8 mouse cellular contexts compared by ENCODE assay signal in the genomic region with DNA sequence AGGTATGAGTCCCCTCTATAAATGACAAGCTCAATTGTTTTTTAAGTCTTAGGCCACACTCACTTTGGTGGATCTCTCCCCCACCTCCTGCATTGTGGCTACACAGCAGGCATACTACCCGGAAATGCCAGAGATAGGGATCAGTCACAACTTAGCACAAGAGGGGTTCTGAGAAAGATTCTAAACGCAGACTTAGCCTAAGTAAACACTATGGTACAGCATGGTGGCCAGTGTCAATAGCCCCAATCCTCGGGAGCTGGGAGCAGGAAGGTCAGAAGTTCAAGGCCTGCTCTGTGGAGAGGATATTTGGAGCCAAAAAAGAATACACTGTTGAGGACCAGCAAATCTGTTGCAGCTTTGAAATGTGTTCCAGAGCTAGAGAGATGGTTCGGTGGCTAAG. TPM values are rescaled to one million over a fixed set of nuclear protein-coding genes. Genes with fewer than 3 reads are reported as not detected.
DNase-seq lines count a peak whose midpoint lies in the region; ATAC-seq and TF ChIP-seq lines count a peak whose summit lies in the region.

No protein-coding gene starts in this region.

- no peak for DNase-seq in heart, embryonic 10.5 days (ENCODE audit: low spot score)
- DNase-seq in heart, postnatal 4 days: no peak
- no peak for DNase-seq in CH12.LX (ENCODE audit: extremely low read depth)
- DNase-seq in forebrain, postnatal 0 days: no peak
- DNase-seq in liver, postnatal 0 days: no peak
- no peak for DNase-seq in kidney, postnatal 4 days
- no peak for DNase-seq in right cerebral cortex, postnatal 10 days (ENCODE audit: low spot score in 2 of 2)

- dilution Hi-C loops in CH12.LX (cut with MboI; ENCODE audit: extremely low pct_ligation_motif_present, extremely low pct_unique_long_range_greater_than_20kb, low sequenced_read_pairs): no loop called here

- TF ChIP-seq RAD21 in CH12.LX (IDR thresholded peaks at IDR 0.05; ENCODE audit: low read depth, low read length): no peak

- peaks cover 38% of the 10 kb centered on the region for H3K4me1 ChIP-seq in heart, embryonic 10.5 days
- H3K4me1 ChIP-seq in CH12.LX (ENCODE audit: control insufficient read depth in 1 of 2, insufficient read depth in 2 of 2): peaks cover 20 to 65% of the 10 kb centered on the region in 2 experiments
- peaks cover 17% of the 10 kb centered on the region for H3K4me1 ChIP-seq in forebrain, postnatal 0 days (ENCODE audit: insufficient read depth)
- H3K4me1 ChIP-seq in liver, postnatal 0 days (ENCODE audit: insufficient read depth): peaks cover 23% of the 10 kb centered on the region

- peak overlapping the region; percentile 94; the same call in 1 of the 2 replicates for H3K4me3 ChIP-seq in heart, embryonic 10.5 days
- H3K4me3 ChIP-seq in CH12.LX (replicated peaks in 1 of 3; ENCODE audit: low read depth in 2 of 3, low read length in 2 of 3, poor library complexity in 1 of 3): peak overlapping the region; percentile 69 to 83 (median 82)
- no peak overlapping the region for H3K4me3 ChIP-seq in forebrain, postnatal 0 days (ENCODE audit: low read depth, low read length)
- peak overlapping the region; percentile 86 for H3K4me3 ChIP-seq in liver, postnatal 0 days (ENCODE audit: low read depth, low read length)

- H3K36me3 ChIP-seq in heart, embryonic 10.5 days: peaks cover 29% of the 10 kb centered on the region
- peaks cover 10 to 53% of the 10 kb centered on the region in 2 experiments for H3K36me3 ChIP-seq in CH12.LX (replicated peaks in 1 of 2; ENCODE audit: control insufficient read depth in 1 of 2, insufficient read depth in 1 of 2, low read length in 1 of 2)
- peaks cover 8% of the 10 kb centered on the region; the same call in 1 of the 2 replicates for H3K36me3 ChIP-seq in forebrain, postnatal 0 days (ENCODE audit: insufficient read depth)
- peaks cover 4% of the 10 kb centered on the region; the same call in 1 of the 2 replicates for H3K36me3 ChIP-seq in liver, postnatal 0 days (replicated peaks; ENCODE audit: insufficient read depth, low read length)

- H3K9ac ChIP-seq in CH12.LX (ENCODE audit: insufficient read depth, low read depth): peak overlapping the region; percentile 87
- peak overlapping the region; percentile 94; the same call in 1 of the 2 replicates for H3K9ac ChIP-seq in forebrain, postnatal 0 days
- peak overlapping the region; percentile 88 for H3K9ac ChIP-seq in liver, postnatal 0 days (replicated peaks)

- ATAC-seq in forebrain, postnatal 0 days: no peak
- no peak for ATAC-seq in liver, postnatal 0 days
- no peak for ATAC-seq in frontal cortex, adult (ENCODE audit: low TSS enrichment)

- peak overlapping the region; percentile 76 for H3K4me2 ChIP-seq in CH12.LX (ENCODE audit: insufficient read depth, low read depth, poor library complexity, severe bottlenecking)
- H3K4me2 ChIP-seq in forebrain, postnatal 0 days (ENCODE audit: low read depth): peak overlapping the region; percentile 87
- H3K4me2 ChIP-seq in liver, postnatal 0 days (ENCODE audit: low read depth, low read length): peak overlapping the region; percentile 88

- peaks cover 77% of the 10 kb centered on the region for H3K79me2 ChIP-seq in CH12.LX (replicated peaks; ENCODE audit: control insufficient read depth, extremely low read depth, insufficient read depth, poor library complexity, severe bottlenecking)

- peak overlapping the region; percentile 50; the same call in 1 of the 2 replicates for H3K27ac ChIP-seq in heart, embryonic 10.5 days
- no peak overlapping the region for H3K27ac ChIP-seq in CH12.LX (ENCODE audit: insufficient read depth, low read depth)
- H3K27ac ChIP-seq in forebrain, postnatal 0 days (ENCODE audit: low read depth, low read length): no peak overlapping the region
- H3K27ac ChIP-seq in liver, postnatal 0 days (ENCODE audit: low read depth): peak overlapping the region; percentile 94

- WGBS in heart, embryonic 10.5 days: 30% methylated on average over 4 of the region's 4 CpGs
- 54% methylated on average over 4 of the region's 4 CpGs for WGBS in forebrain, postnatal 0 days
- 13% methylated on average over 4 of the region's 4 CpGs for WGBS in liver, postnatal 0 days (ENCODE audit: insufficient replicate concordance)

- H3K27me3 ChIP-seq in heart, embryonic 10.5 days (ENCODE audit: insufficient read depth, poor library complexity, severe bottlenecking): no peaks in the 10 kb centered on the region
- H3K27me3 ChIP-seq in CH12.LX (replicated peaks): no peaks in the 10 kb centered on the region
- no peaks in the 10 kb centered on the region for H3K27me3 ChIP-seq in forebrain, postnatal 0 days (ENCODE audit: insufficient read depth, low read length)
- H3K27me3 ChIP-seq in liver, postnatal 0 days (ENCODE audit: insufficient read depth, low read length): no peaks in the 10 kb centered on the region

- TF ChIP-seq POLR2A in CH12.LX (IDR thresholded peaks at IDR 0.05; ENCODE audit: low read depth, low read length): no peak

- no peaks in the 10 kb centered on the region for H3K9me3 ChIP-seq in heart, embryonic 10.5 days
- H3K9me3 ChIP-seq in CH12.LX (replicated peaks; ENCODE audit: low read length): peaks cover 8% of the 10 kb centered on the region
- no peaks in the 10 kb centered on the region for H3K9me3 ChIP-seq in forebrain, postnatal 0 days (ENCODE audit: low read length)
- H3K9me3 ChIP-seq in liver, postnatal 0 days (ENCODE audit: low read length): no peaks in the 10 kb centered on the region

- TF ChIP-seq CTCF in CH12.LX (conservative IDR thresholded peaks at IDR 0.05 in 1 of 2, IDR thresholded peaks at IDR 0.05 in 1 of 2; ENCODE audit: low read depth in 2 of 2, low read length in 2 of 2): no peak
- TF ChIP-seq CTCF in forebrain, postnatal 0 days (IDR thresholded peaks at IDR 0.05; ENCODE audit: low read depth): no peak
- TF ChIP-seq CTCF in liver, postnatal 0 days (IDR thresholded peaks at IDR 0.05; ENCODE audit: low read depth): no peak

- in situ Hi-C loops in CH12.LX (cut with MboI; ENCODE audit: low pct_ligation_motif_present, low pct_unique_long_range_greater_than_20kb, low sequenced_read_pairs): no loop called here

- TF ChIP-seq EP300 in CH12.LX (IDR thresholded peaks at IDR 0.05; ENCODE audit: low read length): no peak
- TF ChIP-seq EP300 in liver, postnatal 0 days (IDR thresholded peaks at IDR 0.05; ENCODE audit: low read depth): no peak

TF ChIP-seq in CH12.LX, 34 proteins besides CTCF, POLR2A, EP300 and RAD21:
- TF ChIP-seq ELF1 (IDR thresholded peaks at IDR 0.05; ENCODE audit: low read depth, low read length): peak; percentile 57
- TF ChIP-seq SIN3A (IDR thresholded peaks at IDR 0.05; ENCODE audit: low read length): no peak

RNA-seq across cellular contexts. Expression of gene Retreg3, which starts 1.6 kb away (rescaled TPM):
- 12.6 and 13.0 TPM in 2 replicates for polyA plus RNA-seq in heart, embryonic 10.5 days (2016; fragmentation: Nextera tagmentation; extraction: Ambion mirVana)
- 10 to 100 TPM; 32.1 to 32.3 TPM for total RNA-seq in heart, postnatal 4 days (2021)
- total RNA-seq in CH12.LX (2012; rRNA removed) (46.5 and 48.2 TPM in 2 replicates), CH12.LX (2014; rRNA removed) (50.3 and 55.9 TPM in 2 replicates)
- polyA plus RNA-seq in CH12.LX (2012; ENCODE audit: insufficient read length, low read depth): 53.6 and 54.3 TPM in 2 replicates
- 53.3 and 59.0 TPM in 2 replicates for total RNA-seq in forebrain, postnatal 0 days (2014; rRNA removed)
- polyA plus RNA-seq in forebrain, postnatal 0 days (2015; fragmentation: Nextera tagmentation; extraction: Ambion mirVana): 21.0 and 23.2 TPM in 2 replicates
- 9.2 and 9.4 TPM in 2 replicates for polyA plus RNA-seq in liver, postnatal 0 days (2015; fragmentation: Nextera tagmentation; extraction: Ambion mirVana)

RNA-seq across cellular contexts. Expression of gene Tubg1, which starts 1.6 kb away (rescaled TPM):
- 103 and 110 TPM in 2 replicates for polyA plus RNA-seq in heart, embryonic 10.5 days (2016; fragmentation: Nextera tagmentation; extraction: Ambion mirVana)
- 10 to 100 TPM; 53.5 to 53.7 TPM for total RNA-seq in heart, postnatal 4 days (2021)
- 108 and 116 TPM in 2 replicates for total RNA-seq in CH12.LX (2012; rRNA removed)
- 53.7 and 57.4 TPM in 2 replicates for total RNA-seq in CH12.LX (2014; rRNA removed)
- polyA plus RNA-seq in CH12.LX (2012; ENCODE audit: insufficient read length, low read depth): 182 and 190 TPM in 2 replicates
- 35.6 and 43.1 TPM in 2 replicates for total RNA-seq in forebrain, postnatal 0 days (2014; rRNA removed)
- polyA plus RNA-seq in forebrain, postnatal 0 days (2015; fragmentation: Nextera tagmentation; extraction: Ambion mirVana): 64.8 and 66.6 TPM in 2 replicates
- 19.0 and 20.8 TPM in 2 replicates for polyA plus RNA-seq in liver, postnatal 0 days (2015; fragmentation: Nextera tagmentation; extraction: Ambion mirVana)

RNA-seq across cellular contexts. Expression of gene Psmc3ip, which starts 22.9 kb away (rescaled TPM):
- 29.6 and 40.8 TPM in 2 replicates for polyA plus RNA-seq in heart, embryonic 10.5 days (2016; fragmentation: Nextera tagmentation; extraction: Ambion mirVana)
- 10 to 100 TPM; 11.7 to 13.6 TPM for total RNA-seq in heart, postnatal 4 days (2021)
- 63.7 and 106 TPM in 2 replicates for total RNA-seq in CH12.LX (2012; rRNA removed)
- total RNA-seq in CH12.LX (2014; rRNA removed): 85.9 and 106 TPM in 2 replicates
- polyA plus RNA-seq in CH12.LX (2012; ENCODE audit: insufficient read length, low read depth): 89.9 and 114 TPM in 2 replicates
- total RNA-seq in forebrain, postnatal 0 days (2014; rRNA removed): 9.5 and 13.8 TPM in 2 replicates
- polyA plus RNA-seq in forebrain, postnatal 0 days (2015; fragmentation: Nextera tagmentation; extraction: Ambion mirVana): 19.2 and 25.7 TPM in 2 replicates
- 8.1 and 8.2 TPM in 2 replicates for polyA plus RNA-seq in liver, postnatal 0 days (2015; fragmentation: Nextera tagmentation; extraction: Ambion mirVana)

RNA-seq across cellular contexts. Expression of gene Mlx, which starts 31.0 kb away (rescaled TPM):
- polyA plus RNA-seq in heart, embryonic 10.5 days (2016; fragmentation: Nextera tagmentation; extraction: Ambion mirVana): 42.6 and 52.0 TPM in 2 replicates
- 10 to 100 TPM; 17.5 to 17.7 TPM for total RNA-seq in heart, postnatal 4 days (2021)
- total RNA-seq in CH12.LX (2012; rRNA removed): 45.2 and 63.0 TPM in 2 replicates
- total RNA-seq in CH12.LX (2014; rRNA removed): 93.1 and 116 TPM in 2 replicates
- 43.3 and 51.5 TPM in 2 replicates for polyA plus RNA-seq in CH12.LX (2012; ENCODE audit: insufficient read length, low read depth)
- total RNA-seq in forebrain, postnatal 0 days (2014; rRNA removed): 68.0 and 76.5 TPM in 2 replicates
- 78.0 and 82.4 TPM in 2 replicates for polyA plus RNA-seq in forebrain, postnatal 0 days (2015; fragmentation: Nextera tagmentation; extraction: Ambion mirVana)
- 24.1 and 26.1 TPM in 2 replicates for polyA plus RNA-seq in liver, postnatal 0 days (2015; fragmentation: Nextera tagmentation; extraction: Ambion mirVana)

RNA-seq across cellular contexts. Expression of gene Coasy, which starts 35.7 kb away (rescaled TPM):
- polyA plus RNA-seq in heart, embryonic 10.5 days (2016; fragmentation: Nextera tagmentation; extraction: Ambion mirVana): 36.5 and 37.0 TPM in 2 replicates
- total RNA-seq in heart, postnatal 4 days (2021): 10 to 100 TPM; 15.4 to 16.2 TPM
- total RNA-seq in CH12.LX (2012; rRNA removed): 74.9 and 78.9 TPM in 2 replicates
- 60.4 and 66.1 TPM in 2 replicates for total RNA-seq in CH12.LX (2014; rRNA removed)
- polyA plus RNA-seq in CH12.LX (2012; ENCODE audit: insufficient read length, low read depth): 56.6 and 63.4 TPM in 2 replicates
- 39.3 and 40.7 TPM in 2 replicates for total RNA-seq in forebrain, postnatal 0 days (2014; rRNA removed)
- 39.8 and 40.2 TPM in 2 replicates for polyA plus RNA-seq in forebrain, postnatal 0 days (2015; fragmentation: Nextera tagmentation; extraction: Ambion mirVana)
- 38.5 and 42.9 TPM in 2 replicates for polyA plus RNA-seq in liver, postnatal 0 days (2015; fragmentation: Nextera tagmentation; extraction: Ambion mirVana)

Comparison
In these comparisons a context has a peak if more than half of its experiments do, and no peak if none do; other contexts are left out.
1. H3K27ac ChIP-seq: peak in heart, embryonic 10.5 days (single experiment) and liver, postnatal 0 days (single experiment); none in CH12.LX (single experiment) and forebrain, postnatal 0 days (single experiment).
2. Peak in every context shown above with its lines, with median percentiles within 50 percentile points of each other: H3K4me2 ChIP-seq and H3K9ac ChIP-seq.